Mouse (Mus musculus): ENCODE results near the gene Gm6176. TPM values are rescaled to one million over a fixed set of nuclear protein-coding genes. Genes with fewer than 3 reads are reported as not detected.

Gene Gm6176
- not detected for polyA plus RNA-seq (2014; fragmentation: Illumina TruSeq; extraction: RNeasy Lipid Tissue Mini Kit (QIAGEN cat#74804); ENCODE audit: low read depth, low replicate concordance)

GRCm38 (mm10) chr7:22056205-22056604 is at the start of gene Gm6176:
TSS of gene Gm6176 (minus strand) at chr7:22056305.

DNA sequence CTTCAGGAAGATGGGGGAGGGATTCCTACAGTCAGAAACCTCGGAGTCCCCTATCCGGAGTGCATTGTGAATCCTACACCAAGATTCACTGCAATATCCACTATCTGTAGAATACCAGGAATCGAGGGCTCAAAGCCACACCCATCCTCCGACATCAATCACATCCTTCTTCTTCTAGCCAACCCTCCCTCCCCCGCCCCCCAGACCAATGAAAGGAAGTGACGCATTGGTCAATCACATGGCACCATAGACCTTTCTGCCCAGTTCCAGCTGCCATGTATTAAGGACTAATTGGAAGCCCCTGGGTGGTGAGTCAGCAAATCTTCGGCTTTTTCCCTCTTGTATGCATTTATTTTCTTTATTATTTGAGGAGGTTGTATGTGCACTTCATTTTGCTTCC is 12.7 kb upstream of the Gm6176 start, which contains the start of gene Vmn1r139:
Vmn1r139 (plus strand) TSS at position 301 of the 400 bp plus-strand sequence.

DNA sequence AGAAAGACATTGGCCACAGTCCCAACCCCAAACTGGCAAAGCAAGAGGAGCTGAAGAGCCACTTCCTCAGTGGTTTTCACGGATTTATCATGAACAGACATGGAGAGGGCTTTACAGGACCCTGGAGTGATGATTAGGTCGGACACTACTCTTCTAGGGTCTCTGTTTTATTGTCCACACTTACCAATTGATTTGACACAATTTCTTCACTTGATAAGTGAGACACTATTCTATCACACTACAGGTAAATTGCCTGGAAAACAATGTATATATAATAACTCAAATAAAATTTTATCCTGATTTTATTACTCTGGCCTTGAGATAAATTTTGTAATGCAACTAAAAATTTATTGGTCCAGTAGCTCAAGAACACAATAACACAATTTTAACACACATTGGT is 27.3 kb downstream of the Gm6176 start, which contains the start of gene Vmn1r138:
Vmn1r138 (minus strand) TSS at position 101 of the 400 bp plus-strand sequence.

Other genes starting within 250 kb of the Gm6176 start
- gene Vmn1r135, start 224.0 kb downstream of the Gm6176 start, polyA plus RNA-seq (2014; fragmentation: Illumina TruSeq; extraction: RNeasy Lipid Tissue Mini Kit (QIAGEN cat#74804); ENCODE audit: low read depth, low replicate concordance) = not detected
- not detected for gene Gm5725, start 212.0 kb downstream of the Gm6176 start, polyA plus RNA-seq (2014; fragmentation: Illumina TruSeq; extraction: RNeasy Lipid Tissue Mini Kit (QIAGEN cat#74804); ENCODE audit: low read depth, low replicate concordance)
- not detected for gene Gm5891, start 135.0 kb downstream of the Gm6176 start, polyA plus RNA-seq (2014; fragmentation: Illumina TruSeq; extraction: RNeasy Lipid Tissue Mini Kit (QIAGEN cat#74804); ENCODE audit: low read depth, low replicate concordance)
- gene Vmn1r137, start 61.7 kb downstream of the Gm6176 start, polyA plus RNA-seq (2014; fragmentation: Illumina TruSeq; extraction: RNeasy Lipid Tissue Mini Kit (QIAGEN cat#74804); ENCODE audit: low read depth, low replicate concordance) = not detected
- gene Vmn1r138, start 27.4 kb downstream of the Gm6176 start, polyA plus RNA-seq (2014; fragmentation: Illumina TruSeq; extraction: RNeasy Lipid Tissue Mini Kit (QIAGEN cat#74804); ENCODE audit: low read depth, low replicate concordance) = not detected
- gene Vmn1r139, start 12.8 kb upstream of the Gm6176 start, polyA plus RNA-seq (2014; fragmentation: Illumina TruSeq; extraction: RNeasy Lipid Tissue Mini Kit (QIAGEN cat#74804); ENCODE audit: low read depth, low replicate concordance) = not detected
- not detected for gene Gm16451, start 61.9 kb upstream of the Gm6176 start, polyA plus RNA-seq (2014; fragmentation: Illumina TruSeq; extraction: RNeasy Lipid Tissue Mini Kit (QIAGEN cat#74804); ENCODE audit: low read depth, low replicate concordance)
- gene Gm10666, start 78.4 kb upstream of the Gm6176 start, polyA plus RNA-seq (2014; fragmentation: Illumina TruSeq; extraction: RNeasy Lipid Tissue Mini Kit (QIAGEN cat#74804); ENCODE audit: low read depth, low replicate concordance) = not detected
- not detected for gene Vmn1r142, start 107.7 kb upstream of the Gm6176 start, polyA plus RNA-seq (2014; fragmentation: Illumina TruSeq; extraction: RNeasy Lipid Tissue Mini Kit (QIAGEN cat#74804); ENCODE audit: low read depth, low replicate concordance)
- not detected for gene Vmn1r143, start 133.1 kb upstream of the Gm6176 start, polyA plus RNA-seq (2014; fragmentation: Illumina TruSeq; extraction: RNeasy Lipid Tissue Mini Kit (QIAGEN cat#74804); ENCODE audit: low read depth, low replicate concordance)
- not detected for gene Gm8653, start 145.0 kb upstream of the Gm6176 start, polyA plus RNA-seq (2014; fragmentation: Illumina TruSeq; extraction: RNeasy Lipid Tissue Mini Kit (QIAGEN cat#74804); ENCODE audit: low read depth, low replicate concordance)
- gene Gm8453, start 173.2 kb upstream of the Gm6176 start, polyA plus RNA-seq (2014; fragmentation: Illumina TruSeq; extraction: RNeasy Lipid Tissue Mini Kit (QIAGEN cat#74804); ENCODE audit: low read depth, low replicate concordance) = not detected